Mouse (Mus musculus) liver, adult 2 months (tissue): ENCODE data around the gene Tcfl5. TPM values are rescaled to one million over a fixed set of nuclear protein-coding genes. Genes with fewer than 3 reads are reported as not detected.

Source experiments
- DNase-seq: peaks from one replicate; pipeline ENCODE4 v3.0.0-alpha.2; 2011; ENCODE audit warnings: low read depth, low spot score; ENCODE audit errors: extremely low read depth
- H3K27ac ChIP-seq: fragments of 200-500 bp; replicated peaks from 2 replicates; pipeline ENCODE4 v1.5.1; 2012; ENCODE audit warnings: low read depth, mild to moderate bottlenecking, control low read depth, inconsistent platforms, low read length; ENCODE audit not compliant: insufficient read depth
- H3K27me3 ChIP-seq: fragments of 200-500 bp; 2 replicates; pipeline ENCODE4 v1.6.1; 2012; ENCODE audit warnings: mild to moderate bottlenecking, moderate library complexity, low read length, inconsistent platforms; ENCODE audit not compliant: control insufficient read depth, insufficient read depth
- H3K36me3 ChIP-seq: fragments of 200-500 bp; 2 replicates; pipeline ENCODE4 v1.6.1; 2012; ENCODE audit warnings: low read length, inconsistent platforms; ENCODE audit not compliant: control insufficient read depth, insufficient read depth
- H3K4me1 ChIP-seq: fragments of 200-500 bp; 2 replicates; pipeline ENCODE4 v1.6.1; 2011; ENCODE audit warnings: low read length; ENCODE audit not compliant: control insufficient read depth, insufficient read depth
- H3K4me3 ChIP-seq: fragments of 200-500 bp; 2 replicates; pipeline ENCODE4 v1.5.1; 2011; ENCODE audit warnings: low read depth, mild to moderate bottlenecking, control low read depth, low read length, moderate library complexity; ENCODE audit not compliant: insufficient read depth
- H3K79me2 ChIP-seq: fragments of 200-500 bp; 2 replicates; pipeline ENCODE4 v1.6.1; 2012; ENCODE audit warnings: inconsistent platforms, mild to moderate bottlenecking, low read length, moderate library complexity; ENCODE audit not compliant: control insufficient read depth, insufficient read depth
- H3K9ac ChIP-seq: fragments of 200-500 bp; 2 replicates; pipeline ENCODE4 v1.6.1; 2012; ENCODE audit warnings: low read depth, mild to moderate bottlenecking, control low read depth, inconsistent platforms, low read length
- CTCF ChIP-seq: fragments of 200-500 bp; IDR thresholded peaks from 2 replicates; pipeline ENCODE4 v1.5.1; 2011; ENCODE audit warnings: low read depth, low read length, control low read depth
- POLR2A ChIP-seq: fragments of 200-500 bp; IDR thresholded peaks from 2 replicates; pipeline ENCODE4 v1.6.1; 2011; ENCODE audit warnings: low read length, control low read depth; ENCODE audit not compliant: insufficient read depth; ENCODE audit errors: extremely low read depth
- WGBS: fragments of 180-500 bp; shearing (Covaris S2); methylation state at CpG from one replicate; pipeline ENCODE4 v1.1.7; 2018; 5-methylcytosine and 5-hydroxymethylcytosine counted together
- polyA plus RNA-seq: library from polyadenylated mRNA; depleted of rRNA; stranded (reverse); fragments of >200 nt; gene quantifications from 2 replicates; pipeline ENCODE4 v1.2.3, GENCODE M21; 2012
- total RNA-seq: library from RNA; depleted of rRNA; stranded (reverse); fragments of >200 nt; gene quantifications from 2 replicates; pipeline ENCODE4 v1.2.3, GENCODE M21; 2014

The Tcfl5 gene
- total and polyA plus RNA-seq, 2 experiments, result not detected

DNA sequence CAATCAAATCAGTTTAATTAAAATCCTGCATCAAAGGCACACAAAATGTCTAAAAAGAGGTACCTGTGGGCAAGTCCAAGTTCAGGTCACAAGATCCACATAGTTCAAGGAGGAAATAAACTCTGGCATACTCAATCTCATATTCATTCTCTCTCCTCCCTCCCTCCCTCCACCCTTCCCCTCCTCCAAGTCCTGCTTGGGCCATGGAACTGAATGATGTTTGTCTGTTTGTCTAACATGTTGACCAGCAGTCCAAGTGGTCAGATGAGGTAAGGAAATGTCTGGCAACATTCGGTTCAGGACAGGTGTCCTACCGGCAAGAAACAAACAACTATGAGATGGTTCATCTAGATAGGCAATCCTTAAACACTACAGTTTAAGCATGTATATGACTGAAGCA, 34.2 kb upstream of the Tcfl5 start:
- Histone ChIP-seq H3K4me1 (peaks cover 9% of the 10 kb centered on the region), H3K9ac (no peak overlapping the region)
- 23% methylated on average over 2 of the region's 2 CpGs for WGBS

GRCm38 (mm10) chr2:180662008-180662407, 19.5 kb upstream of the Tcfl5 start:
- Histone ChIP-seq H3K79me2 (no peaks in the 10 kb centered on the region), H3K4me1 (peaks cover 8% of the 10 kb centered on the region), H3K9ac (no peak overlapping the region), H3K4me3 (no peak overlapping the region), H3K27ac (no peak overlapping the region), H3K27me3 (no peaks in the 10 kb centered on the region), H3K36me3 (peaks cover 24% of the 10 kb centered on the region)
- no peak for DNase-seq
- TF ChIP-seq POLR2A, result no peak
- TF ChIP-seq CTCF, result no peak
- whole genome bisulfite sequencing, result 84% methylated on average over 4 of the region's 4 CpGs

More for the DNA sequence above, 34.2 kb upstream of the Tcfl5 start:
- TF ChIP-seq CTCF (no peak), POLR2A (no peak)
- Histone ChIP-seq H3K79me2 (no peaks in the 10 kb centered on the region), H3K4me3 (no peak overlapping the region), H3K27me3 (no peaks in the 10 kb centered on the region), H3K36me3 (peaks cover 38% of the 10 kb centered on the region), H3K27ac (no peak overlapping the region)
- peak; percentile 80 for DNase-seq

DNA sequence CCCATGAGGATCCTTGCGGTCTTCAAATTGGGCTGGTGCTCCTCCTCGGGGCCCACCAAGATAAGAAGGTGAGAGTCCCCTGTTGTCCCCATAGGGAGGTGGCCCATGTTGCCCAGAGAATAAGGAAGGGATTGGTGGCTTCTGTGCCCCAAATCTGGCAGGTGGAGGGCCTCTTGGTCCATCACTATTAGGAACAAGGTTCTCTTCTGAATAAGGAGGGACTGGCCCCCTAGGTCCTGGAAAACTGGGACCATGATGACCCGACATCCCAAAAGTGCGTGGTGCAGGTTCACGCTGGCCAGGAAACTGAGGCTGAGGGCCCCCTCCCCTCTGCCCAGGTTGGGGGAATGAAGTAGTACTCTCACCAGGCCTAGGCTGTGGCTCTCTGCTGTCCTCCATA, 18.0 kb upstream of the Tcfl5 start:
- Histone ChIP-seq H3K27me3 (no peaks in the 10 kb centered on the region), H3K36me3 (peaks cover 18% of the 10 kb centered on the region; the same call in 1 of the 2 replicates), H3K79me2 (no peaks in the 10 kb centered on the region), H3K9ac (no peak overlapping the region), H3K4me3 (no peak overlapping the region), H3K4me1 (peaks cover 2% of the 10 kb centered on the region), H3K27ac (no peak overlapping the region)
- WGBS, result 97% methylated on average over 5 of the region's 5 CpGs
- DNase-seq, result no peak
- TF ChIP-seq CTCF (no peak), POLR2A (no peak)

- Histone ChIP-seq H3K4me3 (no peak overlapping the region), H3K36me3 (peaks cover 12% of the 10 kb centered on the region; the same call in 1 of the 2 replicates), H3K79me2 (no peaks in the 10 kb centered on the region), H3K27me3 (no peaks in the 10 kb centered on the region), H3K4me1 (no peaks in the 10 kb centered on the region), H3K9ac (0 out of 2 replicates have a peak overlapping the region, but pooled peaks have one; percentile 6), H3K27ac (no peak overlapping the region)
- DNase-seq, result no peak
- WGBS, result 56% methylated on average over 42 of the region's 42 CpGs
- no peak for TF ChIP-seq CTCF
- no peak for TF ChIP-seq POLR2A
These were observed 17.0 kb upstream of the Tcfl5 start for GRCm38 (mm10) chr2:180659353-180660150.

DNA sequence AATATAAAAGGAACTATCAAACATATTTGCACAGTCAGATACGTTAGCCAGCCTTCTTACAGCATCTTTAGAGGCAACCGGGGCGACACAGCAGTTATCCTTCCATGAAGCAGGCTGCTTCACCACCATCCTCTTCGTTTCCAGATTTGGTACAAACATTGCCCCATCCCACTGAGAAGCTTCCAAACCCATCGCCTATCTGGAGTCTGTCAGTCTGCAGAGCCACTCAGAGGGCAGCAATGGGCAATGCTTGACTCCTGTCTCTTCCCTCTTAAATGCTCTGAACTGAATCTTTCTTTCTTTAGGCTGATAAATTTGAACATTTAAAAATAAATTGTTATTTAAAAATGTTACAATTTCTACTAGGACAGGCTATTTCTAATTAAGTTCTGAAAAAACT, 15.9 kb upstream of the Tcfl5 start:
- H3K79me2 ChIP-seq, result no peaks in the 10 kb centered on the region
- 92% methylated on average over 5 of the region's 5 CpGs for WGBS
- no peak for DNase-seq
- no peak overlapping the region for H3K27ac ChIP-seq
- H3K27me3 ChIP-seq, result no peaks in the 10 kb centered on the region
- H3K4me1 ChIP-seq, result no peaks in the 10 kb centered on the region
- no peak for TF ChIP-seq POLR2A
- TF ChIP-seq CTCF, result no peak
- H3K4me3 ChIP-seq, result no peak overlapping the region
- H3K36me3 ChIP-seq, result peaks cover 12% of the 10 kb centered on the region; the same call in 1 of the 2 replicates
- H3K9ac ChIP-seq, result no peak overlapping the region

DNA sequence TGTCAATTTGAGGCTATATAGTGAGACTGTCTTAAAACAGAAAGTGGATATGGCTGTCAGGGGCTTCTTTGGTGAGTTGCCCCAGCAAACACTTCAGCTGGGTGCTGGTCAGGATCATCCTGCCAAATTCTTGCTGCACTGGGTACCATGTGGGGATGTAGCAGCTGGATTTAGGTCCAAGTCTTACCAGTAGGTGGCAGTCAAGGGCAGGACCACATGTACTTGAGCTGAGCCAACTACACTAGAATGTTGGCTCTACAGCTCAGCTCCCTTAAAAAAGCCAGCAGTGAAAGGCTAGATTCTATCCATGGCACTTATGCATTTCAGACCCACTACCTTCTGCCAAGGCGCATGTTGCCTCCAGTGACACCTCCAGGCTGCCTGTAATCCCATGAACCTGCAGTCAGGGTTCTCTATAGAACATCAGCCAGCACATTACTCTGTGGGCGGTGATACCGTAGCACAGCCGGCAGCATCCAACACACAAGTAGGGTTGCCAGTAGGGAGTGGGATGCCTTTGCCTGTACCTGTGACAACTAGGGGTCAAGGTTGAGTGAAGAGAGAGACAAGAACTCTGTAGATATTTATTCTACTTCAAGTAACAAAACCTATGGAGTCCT, 15.0 kb upstream of the Tcfl5 start:
- H3K79me2 ChIP-seq, result no peaks in the 10 kb centered on the region
- peaks cover 8% of the 10 kb centered on the region; the same call in 1 of the 2 replicates for H3K36me3 ChIP-seq
- H3K27me3 ChIP-seq, result no peaks in the 10 kb centered on the region
- no peaks in the 10 kb centered on the region for H3K4me1 ChIP-seq
- H3K9ac ChIP-seq, result no peak overlapping the region
- no peak overlapping the region for H3K27ac ChIP-seq
- no peak overlapping the region for H3K4me3 ChIP-seq
- WGBS, result 74% methylated on average over 4 of the region's 4 CpGs
- DNase-seq, result peak; percentile 69
- TF ChIP-seq CTCF (peak; percentile 78), POLR2A (no peak)
